Mouse (Mus musculus) intestine, embryonic 16.5 days (tissue): ENCODE measurements around the gene Capn5. TPM values are rescaled to one million over a fixed set of nuclear protein-coding genes. Genes with fewer than 3 reads are reported as not detected.

Experiments
- polyA plus RNA-seq: library from polyadenylated mRNA; unstranded; fragments of >200 nt; fragmentation: Nextera tagmentation; extraction: Ambion mirVana; gene quantifications from 2 replicates; pipeline ENCODE4 v1.2.1, GENCODE M21; 2015

The Capn5 gene
- polyA plus RNA-seq, 1 experiment from 2014 or later: 10.9 TPM

Other genes with a start within 250 kb of the Capn5 start
- gene Myo7a, start 58.8 kb downstream of the Capn5 start, polyA plus RNA-seq: 24.0 and 35.6 TPM in 2 replicates
- gene Omp, start 32.8 kb downstream of the Capn5 start, polyA plus RNA-seq: 0.37 TPM in 2 replicates
- gene B3gnt6, start 21.2 kb upstream of the Capn5 start, polyA plus RNA-seq: 0.15 TPM in 1 of 2 replicates, not detected in the other
- gene Acer3, start 142.9 kb upstream of the Capn5 start, polyA plus RNA-seq: 17.1 and 20.5 TPM in 2 replicates
- gene Tsku, start 183.1 kb upstream of the Capn5 start, polyA plus RNA-seq: 6.2 and 7.5 TPM in 2 replicates